Mouse (Mus musculus): ENCODE measurements around the gene Zfp607b.

The Zfp607b gene

GRCm38 (mm10) chr7:27685220-27685619 is 3.9 kb upstream of the Zfp607b start:
- no peak for DNase-seq (ENCODE audit: low read depth, low spot score)

DNA sequence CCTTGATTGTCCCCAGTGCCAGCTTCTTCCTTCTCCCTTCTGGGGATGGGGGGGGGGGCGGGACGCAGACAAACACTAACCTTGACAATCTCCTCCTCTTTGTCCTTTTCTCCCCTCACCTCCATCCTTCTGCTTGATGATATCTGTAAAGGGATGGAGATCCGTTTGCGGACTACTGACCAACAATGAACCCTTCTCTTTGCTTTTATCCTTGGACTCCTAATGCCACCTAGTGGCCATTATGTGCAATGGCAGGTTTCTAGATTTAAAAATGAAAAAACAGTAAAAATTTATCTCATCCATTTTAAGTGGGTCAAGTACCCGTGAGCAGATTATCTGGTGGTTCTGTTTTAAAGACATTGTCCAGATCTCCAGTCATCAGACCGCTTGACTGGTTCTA is 3.5 kb upstream of the Zfp607b start:
- no peak for DNase-seq (ENCODE audit: low read depth, low spot score)

DNA sequence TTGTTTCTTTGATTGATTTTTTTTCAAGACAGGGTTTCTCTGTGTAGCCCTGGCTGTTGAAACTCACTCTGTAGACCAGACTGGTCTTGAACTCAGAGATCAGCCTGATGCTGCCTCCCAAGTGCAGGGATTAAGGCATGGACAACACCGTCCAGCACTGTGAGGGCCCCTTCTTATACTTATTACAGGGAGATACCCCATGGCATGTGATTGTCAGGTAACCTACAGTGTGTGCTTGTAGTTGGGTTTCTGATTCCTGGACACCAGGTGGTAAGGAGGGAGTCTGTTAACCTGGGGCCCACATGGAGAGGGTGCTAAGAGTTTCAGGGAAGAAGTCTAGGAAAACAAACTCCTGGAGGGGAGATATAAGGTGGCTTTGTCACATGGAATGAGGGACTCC is 2.1 kb upstream of the Zfp607b start:
- DNase-seq (ENCODE audit: low read depth, low spot score), result no peak

GRCm38 (mm10) chr7:27687836-27688235 is 1.3 kb upstream of the Zfp607b start:
- no peak for DNase-seq (ENCODE audit: low read depth, low spot score)

- DNase-seq (ENCODE audit: low read depth, low spot score), result no peak
Measured at GRCm38 (mm10) chr7:27688246-27688788, 823 bp upstream of the Zfp607b start.

GRCm38 (mm10) chr7:27691076-27691475 is 1.9 kb downstream of the Zfp607b start:
- no peak for DNase-seq (ENCODE audit: low read depth, low spot score)

DNA sequence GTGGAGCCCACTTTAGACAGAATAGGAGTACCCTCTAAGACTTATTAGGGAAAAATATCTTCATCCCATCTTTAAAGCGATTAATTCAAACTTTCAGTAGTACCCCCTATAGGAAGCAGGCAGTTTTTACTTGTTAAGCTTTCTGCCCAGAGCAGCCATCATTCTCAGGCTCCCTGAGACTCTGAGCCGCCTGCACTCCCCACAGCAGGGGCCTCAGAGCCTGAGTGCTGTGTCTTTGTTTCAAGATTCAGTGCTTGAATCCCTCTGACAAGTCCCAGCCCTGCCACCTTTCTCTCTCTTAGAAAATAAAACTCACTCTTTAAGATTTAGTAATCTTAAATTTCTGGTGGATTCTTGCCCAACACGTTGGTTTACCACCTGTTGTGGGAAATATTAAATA is 7.6 kb downstream of the Zfp607b start:
- DNase-seq (ENCODE audit: low read depth, low spot score), result no peak

GRCm38 (mm10) chr7:27710402-27710801 is 21.3 kb downstream of the Zfp607b start:
- no peak for DNase-seq (ENCODE audit: low read depth, low spot score)

DNA sequence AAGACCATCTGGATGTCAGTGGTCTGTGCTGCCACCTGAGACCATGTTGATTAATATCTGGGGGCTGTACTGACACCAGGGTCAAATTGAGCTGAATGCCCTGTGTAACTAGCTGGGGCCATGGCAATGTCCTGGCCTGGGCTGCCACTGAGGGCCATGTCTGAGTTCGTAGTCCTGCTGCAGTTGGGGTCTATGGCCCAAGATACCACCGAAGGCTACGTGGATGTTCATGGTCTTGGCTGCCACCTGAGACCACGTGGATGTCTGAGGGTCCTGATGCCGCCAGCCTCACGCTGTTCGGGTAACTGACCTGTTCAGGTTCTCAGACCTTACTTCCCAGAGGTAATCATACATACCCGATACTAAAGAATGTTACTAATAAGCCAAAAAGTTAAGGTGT is 32.8 kb downstream of the Zfp607b start:
- DNase-seq (ENCODE audit: low read depth, low spot score), result no peak

GRCm38 (mm10) chr7:27725566-27726538 is 36.7 kb downstream of the Zfp607b start:
- DNase-seq (ENCODE audit: low read depth, low spot score), result peak; percentile 36

DNA sequence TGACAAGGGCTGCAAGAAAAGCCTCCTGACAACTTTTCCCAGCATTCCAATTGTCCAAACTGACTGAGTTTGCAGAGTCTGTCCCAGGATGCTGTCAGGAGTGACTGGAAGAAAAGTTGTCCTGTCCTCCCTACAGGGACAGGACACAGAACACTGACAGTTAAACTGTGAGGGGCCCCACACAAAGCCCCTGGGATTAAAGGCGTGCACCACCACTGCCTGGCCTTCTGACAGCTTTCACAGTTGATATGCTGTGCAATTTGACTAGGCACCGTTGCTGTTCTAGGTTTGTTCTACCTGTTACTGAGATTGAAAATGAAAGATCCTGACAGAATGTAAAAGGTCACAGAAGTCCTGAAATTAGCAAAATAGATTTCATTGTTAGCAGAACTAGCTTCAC is 38.3 kb downstream of the Zfp607b start:
- DNase-seq (ENCODE audit: low read depth, low spot score), result no peak

- DNase-seq (ENCODE audit: low read depth, low spot score), result peak; percentile 72
Measured at GRCm38 (mm10) chr7:27731281-27731883, 42.2 kb downstream of the Zfp607b start, which contains the start of gene Zfp60. Gene Zfp60, plus strand, starts transcription at chr7:27731389.

DNA sequence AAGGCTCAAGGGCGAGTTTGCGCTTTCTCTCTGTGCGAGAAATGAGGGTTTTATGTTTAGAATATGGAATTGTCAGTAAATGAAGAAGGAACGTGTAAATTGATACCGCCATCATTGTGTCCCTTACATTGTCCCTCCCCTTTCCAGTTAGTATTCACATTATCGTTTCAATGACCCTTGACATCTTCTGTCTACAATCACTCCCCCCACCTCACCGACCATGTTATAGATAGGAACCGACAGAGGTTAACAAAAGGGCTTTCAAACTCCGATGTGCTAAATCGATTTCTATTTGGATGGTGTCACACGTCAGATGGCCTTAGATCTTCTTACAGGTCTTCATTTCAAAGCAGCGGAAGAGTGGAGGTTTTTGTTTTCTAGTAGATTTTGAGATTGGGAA is 42.8 kb downstream of the Zfp607b start:
- DNase-seq (ENCODE audit: low read depth, low spot score), result no peak

- DNase-seq (ENCODE audit: low read depth, low spot score), result no peak
Measured at GRCm38 (mm10) chr7:27732508-27732907, 43.4 kb downstream of the Zfp607b start.

- DNase-seq (ENCODE audit: low read depth, low spot score), result no peak
Measured at GRCm38 (mm10) chr7:27735457-27735856, 46.3 kb downstream of the Zfp607b start.
